ENCODE assay signal across 14 mouse cellular contexts in the genomic region with DNA sequence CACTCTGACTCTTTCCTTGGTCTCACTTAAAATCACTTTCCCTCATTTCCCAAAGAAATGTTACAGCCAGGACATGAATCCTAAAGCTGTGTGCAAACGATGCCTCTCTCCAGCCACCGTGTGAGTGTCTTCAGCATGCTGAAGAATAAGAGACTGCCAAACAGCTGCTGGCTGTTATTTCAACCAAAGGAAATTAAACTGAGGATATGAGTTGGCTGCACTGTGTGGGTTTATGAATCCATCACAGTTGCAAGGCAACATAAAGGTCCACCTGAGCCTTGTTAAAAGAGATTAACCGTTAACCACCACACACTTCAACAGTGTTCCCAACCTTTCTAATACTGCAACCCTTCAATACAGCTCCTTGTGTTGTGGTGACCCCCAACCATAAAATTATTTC. TPM values are rescaled to one million over a fixed set of nuclear protein-coding genes. Genes with fewer than 3 reads are reported as not detected.
DNase-seq lines count a peak whose midpoint lies in the region; ATAC-seq and TF ChIP-seq lines count a peak whose summit lies in the region.
"Had no signal": no experiment of that assay in that cellular context is flagged by ENCODE, and none has a peak within 500 bp of the region (broad histone marks: within the 10 kb centered on the region; RNA-seq: fewer than 3 reads in every experiment).

No protein-coding gene starts in this region.

- peaks cover 63% of the 10 kb centered on the region for H3K27me3 ChIP-seq in embryonic facial prominence, embryonic 13.5 days
- H3K27me3 ChIP-seq in embryonic facial prominence, embryonic 10.5 days (replicated peaks; ENCODE audit: low read depth, poor library complexity, severe bottlenecking), result peaks cover 3% of the 10 kb centered on the region
- no peaks in the 10 kb centered on the region for H3K27me3 ChIP-seq in heart, postnatal 0 days (ENCODE audit: control insufficient read depth, insufficient read depth, low read length)
- no peaks in the 10 kb centered on the region for H3K27me3 ChIP-seq in midbrain, embryonic 16.5 days (ENCODE audit: control insufficient read depth, insufficient read depth, low read depth, low read length)
- no peaks in the 10 kb centered on the region for H3K27me3 ChIP-seq in midbrain, embryonic 13.5 days
- H3K27me3 ChIP-seq in stomach, embryonic 15.5 days (replicated peaks), result no peaks in the 10 kb centered on the region

- ATAC-seq in embryonic facial prominence, embryonic 13.5 days (ENCODE audit: insufficient number of reproducible peaks, insufficient read depth, low FRiP score, low TSS enrichment, low read depth), result no peak
- 0 out of 2 replicates have a peak, but pooled peaks have one; percentile 6 for ATAC-seq in heart, postnatal 0 days (ENCODE audit: insufficient read depth, low read depth)
- no peak for ATAC-seq in midbrain, embryonic 16.5 days
- ATAC-seq in midbrain, embryonic 13.5 days, result no peak
- ATAC-seq in stomach, embryonic 15.5 days (ENCODE audit: insufficient read depth, low FRiP score, low read depth), result no peak

- TF ChIP-seq CTCF in heart, postnatal 0 days (IDR thresholded peaks at IDR 0.05; ENCODE audit: low read depth), result no peak

- H3K4me2 ChIP-seq in embryonic facial prominence, embryonic 13.5 days, result no peak overlapping the region
- 0 out of 2 replicates have a peak overlapping the region, but pooled peaks have one; percentile 7 for H3K4me2 ChIP-seq in heart, postnatal 0 days (ENCODE audit: low read depth, low read length)
- no peak overlapping the region; the same call in 1 of the 2 replicates for H3K4me2 ChIP-seq in midbrain, embryonic 16.5 days (ENCODE audit: low read length)
- H3K4me2 ChIP-seq in midbrain, embryonic 13.5 days (replicated peaks), result no peak overlapping the region
- peak overlapping the region; percentile 43 for H3K4me2 ChIP-seq in stomach, embryonic 15.5 days
- H3K4me2 ChIP-seq: liver, embryonic 11.5 days had no signal

- DNase-seq in embryonic facial prominence, embryonic 10.5 days (ENCODE audit: low spot score), result no peak
- DNase-seq in heart, postnatal 0 days (ENCODE audit: low spot score), result no peak
- no peak for DNase-seq in heart, postnatal 4 days
- DNase-seq in retina, embryonic 14.5 days (ENCODE audit: low spot score), result no peak
- DNase-seq: cerebellum, adult 9-10 months; heart, postnatal 10 days; kidney, postnatal 10 days; thymus, postnatal 14 days had no signal

- WGBS in embryonic facial prominence, embryonic 13.5 days, result 47% methylated on average over 3 of the region's 3 CpGs
- WGBS in embryonic facial prominence, embryonic 10.5 days, result 71% methylated on average over 3 of the region's 3 CpGs
- 41% methylated on average over 3 of the region's 3 CpGs for WGBS in heart, postnatal 0 days
- WGBS in midbrain, embryonic 16.5 days, result 36% methylated on average over 3 of the region's 3 CpGs
- 55% methylated on average over 3 of the region's 3 CpGs for WGBS in midbrain, embryonic 13.5 days
- WGBS in stomach, embryonic 15.5 days, result 16% methylated on average over 3 of the region's 3 CpGs

- no peak overlapping the region for H3K4me3 ChIP-seq in embryonic facial prominence, embryonic 13.5 days
- H3K4me3 ChIP-seq in embryonic facial prominence, embryonic 10.5 days, result no peak overlapping the region
- H3K4me3 ChIP-seq in heart, postnatal 0 days (ENCODE audit: low read depth, low read length), result no peak overlapping the region
- H3K4me3 ChIP-seq in midbrain, embryonic 16.5 days (ENCODE audit: low read depth, low read length), result no peak overlapping the region
- no peak overlapping the region for H3K4me3 ChIP-seq in midbrain, embryonic 13.5 days (replicated peaks)
- peak overlapping the region; percentile 5; the same call in 1 of the 2 replicates for H3K4me3 ChIP-seq in stomach, embryonic 15.5 days (replicated peaks)

- 0 out of 2 replicates have a peak overlapping the region, but pooled peaks have one; percentile 11 for H3K9ac ChIP-seq in embryonic facial prominence, embryonic 13.5 days
- H3K9ac ChIP-seq in heart, postnatal 0 days (replicated peaks; ENCODE audit: low read depth, low read length), result no peak overlapping the region
- H3K9ac ChIP-seq in midbrain, embryonic 16.5 days (ENCODE audit: low read depth, low read length), result 0 out of 2 replicates have a peak overlapping the region, but pooled peaks have one; percentile 32
- H3K9ac ChIP-seq in midbrain, embryonic 13.5 days (replicated peaks), result no peak overlapping the region
- H3K9ac ChIP-seq in stomach, embryonic 15.5 days, result no peak overlapping the region

- H3K9me3 ChIP-seq in embryonic facial prominence, embryonic 13.5 days, result no peaks in the 10 kb centered on the region
- no peaks in the 10 kb centered on the region for H3K9me3 ChIP-seq in embryonic facial prominence, embryonic 10.5 days
- no peaks in the 10 kb centered on the region for H3K9me3 ChIP-seq in heart, postnatal 0 days (replicated peaks; ENCODE audit: control insufficient read depth, low read length)
- H3K9me3 ChIP-seq in midbrain, embryonic 16.5 days (replicated peaks; ENCODE audit: control insufficient read depth, low read length, poor library complexity, severe bottlenecking), result no peaks in the 10 kb centered on the region
- no peaks in the 10 kb centered on the region for H3K9me3 ChIP-seq in midbrain, embryonic 13.5 days
- no peaks in the 10 kb centered on the region for H3K9me3 ChIP-seq in stomach, embryonic 15.5 days
- H3K9me3 ChIP-seq: G1E had no signal

- no peaks in the 10 kb centered on the region for H3K36me3 ChIP-seq in embryonic facial prominence, embryonic 13.5 days
- no peaks in the 10 kb centered on the region for H3K36me3 ChIP-seq in embryonic facial prominence, embryonic 10.5 days (replicated peaks)
- no peaks in the 10 kb centered on the region for H3K36me3 ChIP-seq in heart, postnatal 0 days (replicated peaks; ENCODE audit: control insufficient read depth, insufficient read depth, low read length)
- no peaks in the 10 kb centered on the region for H3K36me3 ChIP-seq in midbrain, embryonic 16.5 days (ENCODE audit: control insufficient read depth, insufficient read depth, low read length)
- no peaks in the 10 kb centered on the region for H3K36me3 ChIP-seq in midbrain, embryonic 13.5 days
- no peaks in the 10 kb centered on the region for H3K36me3 ChIP-seq in stomach, embryonic 15.5 days

- no peak for TF ChIP-seq EP300 in heart, postnatal 0 days (IDR thresholded peaks at IDR 0.05; ENCODE audit: low read depth)

- H3K27ac ChIP-seq in embryonic facial prominence, embryonic 13.5 days, result no peak overlapping the region
- H3K27ac ChIP-seq in embryonic facial prominence, embryonic 10.5 days (replicated peaks), result no peak overlapping the region; the same call in 1 of the 2 replicates
- no peak overlapping the region for H3K27ac ChIP-seq in heart, postnatal 0 days (ENCODE audit: low read depth)
- H3K27ac ChIP-seq in midbrain, embryonic 16.5 days (ENCODE audit: low read length), result no peak overlapping the region
- H3K27ac ChIP-seq in midbrain, embryonic 13.5 days, result no peak overlapping the region
- peak overlapping the region; percentile 85 for H3K27ac ChIP-seq in stomach, embryonic 15.5 days

- H3K4me1 ChIP-seq in embryonic facial prominence, embryonic 13.5 days, result peaks cover 63% of the 10 kb centered on the region
- H3K4me1 ChIP-seq in embryonic facial prominence, embryonic 10.5 days, result peaks cover 88% of the 10 kb centered on the region
- peaks cover 36% of the 10 kb centered on the region for H3K4me1 ChIP-seq in heart, postnatal 0 days (ENCODE audit: control insufficient read depth, insufficient read depth)
- H3K4me1 ChIP-seq in midbrain, embryonic 16.5 days (ENCODE audit: control insufficient read depth, insufficient read depth, low read length), result peaks cover 30% of the 10 kb centered on the region
- H3K4me1 ChIP-seq in midbrain, embryonic 13.5 days (replicated peaks), result peaks cover 77% of the 10 kb centered on the region
- peaks cover 72% of the 10 kb centered on the region for H3K4me1 ChIP-seq in stomach, embryonic 15.5 days

RNA-seq across cellular contexts. Expression of gene Lrig1, which starts 22.5 kb away (rescaled TPM):
- 17.4 and 18.9 TPM in 2 replicates for polyA plus RNA-seq in embryonic facial prominence, embryonic 13.5 days (2015; fragmentation: Nextera tagmentation; extraction: Ambion mirVana)
- 11.7 and 11.8 TPM in 2 replicates for polyA plus RNA-seq in embryonic facial prominence, embryonic 10.5 days (2016; fragmentation: Nextera tagmentation; extraction: Ambion mirVana)
- total RNA-seq in heart, postnatal 0 days (2014; rRNA removed; ENCODE audit: low replicate concordance), result 50.2 and 54.3 TPM in 2 replicates
- polyA plus RNA-seq in heart, postnatal 0 days (2015; fragmentation: Nextera tagmentation; extraction: Ambion mirVana), result 7.1 and 7.3 TPM in 2 replicates
- total RNA-seq in heart, postnatal 4 days (2021), result 10 to 100 TPM; 25.0 to 26.9 TPM
- 8.6 and 14.2 TPM in 2 replicates for polyA plus RNA-seq in midbrain, embryonic 16.5 days (2015; fragmentation: Nextera tagmentation; extraction: Ambion mirVana)
- polyA plus RNA-seq in midbrain, embryonic 13.5 days (2015; fragmentation: Nextera tagmentation; extraction: Ambion mirVana), result 10.5 and 11.4 TPM in 2 replicates
- polyA plus RNA-seq in stomach, embryonic 15.5 days (2015; fragmentation: Nextera tagmentation; extraction: Ambion mirVana), result 25.7 TPM in 2 replicates

Comparison
In these comparisons a context has a peak if more than half of its experiments do, and no peak if none do; other contexts are left out.
1. H3K9ac ChIP-seq: peak in embryonic facial prominence, embryonic 13.5 days (single experiment) and midbrain, embryonic 16.5 days (single experiment); none in heart, postnatal 0 days (single experiment), midbrain, embryonic 13.5 days (single experiment) and stomach, embryonic 15.5 days (single experiment).
2. H3K4me2 ChIP-seq: peak in heart, postnatal 0 days (single experiment) and stomach, embryonic 15.5 days (single experiment); none in embryonic facial prominence, embryonic 13.5 days (single experiment), midbrain, embryonic 16.5 days (single experiment) and midbrain, embryonic 13.5 days (single experiment).